Mouse (Mus musculus) lung, postnatal 0 days (tissue): ENCODE data around the gene Ccdc63.

Experiments
- CTCF ChIP-seq: IDR thresholded peaks from 2 replicates; pipeline ENCODE4 v1.5.1; 2016; ENCODE audit warnings: antibody characterized with exemption, mild to moderate bottlenecking
- EP300 ChIP-seq: IDR thresholded peaks from 2 replicates; pipeline ENCODE4 v1.6.1; 2016; ENCODE audit warnings: antibody characterized with exemption, mild to moderate bottlenecking, control low read depth

- peak; percentile 59 for TF ChIP-seq CTCF
- peak; percentile 50; the same call in 1 of the 2 replicates for TF ChIP-seq EP300
These were observed 17.3 kb upstream of the Ccdc63 start, which contains the start of gene Ppp1cc for GRCm38 (mm10) chr5:122157827-122158381.
